11 mouse cellular contexts compared by ENCODE assay signal in genomic region chr4:140879739-140880138, GRCm38 (mm10). TPM values are rescaled to one million over a fixed set of nuclear protein-coding genes. Genes with fewer than 3 reads are reported as not detected.
DNase-seq lines count a peak whose midpoint lies in the region.
"Had no signal": no experiment of that assay in that cellular context is flagged by ENCODE, and none has a peak within 500 bp of the region (broad histone marks: within the 10 kb centered on the region; RNA-seq: fewer than 3 reads in every experiment).

No protein-coding gene starts in this region.

- H3K4me1 ChIP-seq in limb, embryonic 10.5 days, result peaks cover 6% of the 10 kb centered on the region; the same call in 1 of the 2 replicates
- H3K4me1 ChIP-seq: embryonic facial prominence, embryonic 12.5 days had no signal

- H3K36me3 ChIP-seq in limb, embryonic 10.5 days, result no peaks in the 10 kb centered on the region
- H3K36me3 ChIP-seq: embryonic facial prominence, embryonic 12.5 days had no signal

- intact Hi-C loops in heart, postnatal 36 days (cut with DNase I), result no loop called here

- DNase-seq in layer of hippocampus, adult 11-12 months (ENCODE audit: low spot score), result peak; percentile 17
- no peak for DNase-seq in layer of hippocampus, adult 9-10 months (ENCODE audit: low spot score)
- peak; percentile 62 to 72 for DNase-seq in adrenal gland, postnatal 36 days
- DNase-seq in gastrocnemius, postnatal 25 days, result peak; percentile 80
- no peak for DNase-seq in limb, embryonic 10.5 days (ENCODE audit: low spot score)
- DNase-seq in spleen, adult 18-20 months, result no peak
- DNase-seq in cerebellum, adult 8-10 months, result no peak
- no peak for DNase-seq in heart, postnatal 36 days

- no peaks in the 10 kb centered on the region for H3K9me3 ChIP-seq in limb, embryonic 10.5 days (replicated peaks)

- 0 out of 2 replicates have a peak overlapping the region, but pooled peaks have one; percentile 4 for H3K27ac ChIP-seq in limb, embryonic 10.5 days
- H3K27ac ChIP-seq: embryonic facial prominence, embryonic 12.5 days; macrophage had no signal

- 72% methylated on average over 4 of the region's 4 CpGs for WGBS in limb, embryonic 10.5 days

- H3K4me3 ChIP-seq in limb, embryonic 10.5 days, result no peak overlapping the region
- H3K4me3 ChIP-seq: embryonic facial prominence, embryonic 12.5 days had no signal

- no peaks in the 10 kb centered on the region for H3K27me3 ChIP-seq in limb, embryonic 10.5 days (ENCODE audit: low read depth, poor library complexity, severe bottlenecking)
- H3K27me3 ChIP-seq: embryonic facial prominence, embryonic 12.5 days; Patski had no signal

RNA-seq across cellular contexts. Expression of gene Padi2, which starts 26.4 kb away (rescaled TPM):
- 10 to 100 TPM in 1 of 2 experiments, under 1 TPM in 1; 0.76 to 10.4 TPM for total RNA-seq in adrenal gland, postnatal 36 days (2021)
- 100 to 1,000 TPM; 148 to 165 TPM for total RNA-seq in gastrocnemius, postnatal 25 days (2021)
- 0.05 and 0.33 TPM in 2 replicates for polyA plus RNA-seq in limb, embryonic 10.5 days (2016; fragmentation: Nextera tagmentation; extraction: Ambion mirVana)
- 1 to 10 TPM in 1 of 2 experiments, under 1 TPM in 1; 0.56 to 1.0 TPM for total RNA-seq in heart, postnatal 36 days (2021)

RNA-seq across cellular contexts. Expression of gene Padi1, which starts 34.2 kb away (rescaled TPM):
- not detected for total RNA-seq in adrenal gland, postnatal 36 days (2021)
- under 1 TPM; 0.08 to 0.11 TPM for total RNA-seq in gastrocnemius, postnatal 25 days (2021)
- 0.36 and 0.44 TPM in 2 replicates for polyA plus RNA-seq in limb, embryonic 10.5 days (2016; fragmentation: Nextera tagmentation; extraction: Ambion mirVana)
- not detected for total RNA-seq in heart, postnatal 36 days (2021)
- polyA plus RNA-seq: macrophage had no signal

Comparison
In these comparisons a context has a peak if more than half of its experiments do, and no peak if none do; other contexts are left out.
1. DNase-seq: peak in layer of hippocampus, adult 11-12 months (single experiment), adrenal gland, postnatal 36 days (2 of 2) and gastrocnemius, postnatal 25 days (single experiment); none in layer of hippocampus, adult 9-10 months (single experiment), limb, embryonic 10.5 days (single experiment), spleen, adult 18-20 months (0 of 2), cerebellum, adult 8-10 months (single experiment) and heart, postnatal 36 days (0 of 2).
2. RNA of gene Padi2, which starts 26.4 kb away (total RNA-seq): 148 to 165 TPM in gastrocnemius, postnatal 25 days; 0.76 to 10.4 TPM in adrenal gland, postnatal 36 days and 0.56 to 1.0 TPM in heart, postnatal 36 days; every median in the first group is over 10 times any median in the second.